Mouse (Mus musculus): ENCODE results near the gene Spag6. TPM values are rescaled to one million over a fixed set of nuclear protein-coding genes. Genes with fewer than 3 reads are reported as not detected.

Gene Spag6
- polyA plus RNA-seq, 1 experiment from 2014 or later = 0.09 TPM

DNA sequence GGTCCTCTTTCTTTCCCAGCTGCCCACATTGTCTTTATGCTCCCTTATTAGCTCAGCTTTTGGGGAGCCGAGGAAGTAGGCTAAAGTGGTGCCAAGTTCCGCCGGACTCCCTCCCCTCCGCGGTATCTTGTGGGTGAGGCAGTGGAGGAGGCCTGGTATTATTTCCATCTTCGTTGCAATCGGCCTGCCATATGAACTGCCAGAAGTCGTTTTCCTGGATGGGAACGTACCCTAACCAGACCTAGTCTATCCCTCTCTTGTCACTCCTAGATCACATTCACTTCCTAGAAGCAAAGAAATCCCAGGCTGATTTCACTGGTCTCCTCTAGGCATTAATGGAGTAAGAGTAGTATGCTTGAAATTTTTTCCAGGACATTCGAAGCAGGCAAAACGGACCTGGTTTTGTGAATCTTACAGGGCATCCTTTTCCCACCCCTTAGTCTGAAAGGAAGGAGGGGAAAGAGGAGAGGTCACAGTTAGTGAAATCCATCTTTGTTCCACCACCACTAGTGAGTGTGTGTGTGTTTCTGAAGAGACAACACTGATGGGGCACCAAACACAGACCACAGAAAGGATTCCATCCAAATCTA is 5.7 kb downstream of the Spag6 start:
- Histone ChIP-seq H3K27me3 (ENCODE audit: control insufficient read depth, insufficient read depth, low read length) (peaks cover 71% of the 10 kb centered on the region), H3K4me1 (ENCODE audit: control insufficient read depth, insufficient read depth, low read length) (no peaks in the 10 kb centered on the region), H3K9ac (ENCODE audit: low read depth, low read length) (no peak overlapping the region), H3K4me3 (ENCODE audit: low read length) (no peak overlapping the region), H3K9me3 (ENCODE audit: control insufficient read depth, low read length) (no peaks in the 10 kb centered on the region), H3K4me2 (replicated peaks; ENCODE audit: low read depth, low read length) (no peak overlapping the region), H3K27ac (ENCODE audit: low read depth, low read length) (no peak overlapping the region), H3K36me3 (ENCODE audit: control insufficient read depth, insufficient read depth, low read length) (no peaks in the 10 kb centered on the region)
- under 1% methylated on average over 11 of the region's 11 CpGs for WGBS
- no peak for ATAC-seq (ENCODE audit: low FRiP score, low TSS enrichment)

GRCm38 (mm10) chr2:18710356-18710755 is 16.5 kb downstream of the Spag6 start:
- Histone ChIP-seq H3K4me3 (ENCODE audit: low read length) (no peak overlapping the region), H3K9ac (ENCODE audit: low read depth, low read length) (no peak overlapping the region), H3K9me3 (ENCODE audit: control insufficient read depth, low read length) (no peaks in the 10 kb centered on the region), H3K27ac (ENCODE audit: low read depth, low read length) (no peak overlapping the region), H3K4me2 (replicated peaks; ENCODE audit: low read depth, low read length) (no peak overlapping the region), H3K4me1 (ENCODE audit: control insufficient read depth, insufficient read depth, low read length) (no peaks in the 10 kb centered on the region), H3K36me3 (ENCODE audit: control insufficient read depth, insufficient read depth, low read length) (no peaks in the 10 kb centered on the region), H3K27me3 (ENCODE audit: control insufficient read depth, insufficient read depth, low read length) (0 out of 2 replicates have a peak, but pooled peaks cover 1% of the 10 kb centered on the region)
- WGBS = 77% methylated on average over 3 of the region's 3 CpGs
- ATAC-seq (ENCODE audit: low FRiP score, low TSS enrichment) = no peak

DNA sequence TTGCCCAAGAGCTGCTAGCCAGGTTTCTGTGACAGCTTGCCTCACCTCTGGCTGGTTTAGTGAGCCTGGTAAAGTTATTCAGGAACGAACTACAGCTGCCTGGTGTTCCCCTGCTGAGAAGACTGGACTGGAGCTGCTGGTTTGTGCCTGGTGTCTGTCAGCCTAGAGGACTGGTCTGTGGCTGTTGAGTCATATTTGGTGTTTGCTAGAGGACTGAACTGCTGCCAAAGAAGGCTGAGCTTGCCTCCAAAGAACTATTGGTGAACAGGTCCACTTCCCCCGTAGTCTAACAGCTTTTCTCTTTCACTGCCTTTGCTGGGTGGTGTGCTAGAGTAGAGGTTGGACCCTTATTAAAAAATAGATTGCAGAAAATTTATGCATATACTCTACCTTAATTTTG is 19.2 kb downstream of the Spag6 start:
- Histone ChIP-seq H3K36me3 (ENCODE audit: control insufficient read depth, insufficient read depth, low read length) (no peaks in the 10 kb centered on the region), H3K4me3 (ENCODE audit: low read length) (no peak overlapping the region), H3K9ac (ENCODE audit: low read depth, low read length) (no peak overlapping the region), H3K27ac (ENCODE audit: low read depth, low read length) (no peak overlapping the region), H3K9me3 (ENCODE audit: control insufficient read depth, low read length) (no peaks in the 10 kb centered on the region), H3K4me2 (replicated peaks; ENCODE audit: low read depth, low read length) (no peak overlapping the region), H3K4me1 (ENCODE audit: control insufficient read depth, insufficient read depth, low read length) (no peaks in the 10 kb centered on the region), H3K27me3 (ENCODE audit: control insufficient read depth, insufficient read depth, low read length) (no peaks in the 10 kb centered on the region)
- 79% methylated on average over 2 of the region's 2 CpGs for WGBS
- ATAC-seq (ENCODE audit: low FRiP score, low TSS enrichment) = no peak

DNA sequence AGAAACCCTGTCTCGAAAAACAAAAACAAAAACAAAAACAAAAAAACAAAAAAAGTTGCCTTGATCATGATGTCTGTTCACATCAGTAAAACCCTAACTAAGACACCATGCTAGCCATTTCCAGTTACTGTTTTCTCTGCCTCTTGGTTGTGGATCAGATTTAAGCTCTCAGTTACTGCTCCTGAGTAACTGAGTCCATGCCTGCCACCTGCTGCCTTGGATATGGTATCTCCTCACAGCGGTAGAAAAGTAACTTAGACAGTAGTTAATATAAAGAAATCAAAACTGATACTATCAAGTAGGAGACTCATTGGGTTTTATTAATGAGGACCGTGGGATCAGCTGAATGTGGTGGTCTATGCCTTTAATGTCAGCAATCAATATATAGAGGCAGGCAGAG is 20.5 kb downstream of the Spag6 start:
- Histone ChIP-seq H3K4me2 (replicated peaks; ENCODE audit: low read depth, low read length) (no peak overlapping the region), H3K4me1 (ENCODE audit: control insufficient read depth, insufficient read depth, low read length) (no peaks in the 10 kb centered on the region), H3K27ac (ENCODE audit: low read depth, low read length) (no peak overlapping the region), H3K36me3 (ENCODE audit: control insufficient read depth, insufficient read depth, low read length) (no peaks in the 10 kb centered on the region), H3K4me3 (ENCODE audit: low read length) (no peak overlapping the region), H3K27me3 (ENCODE audit: control insufficient read depth, insufficient read depth, low read length) (no peaks in the 10 kb centered on the region), H3K9me3 (ENCODE audit: control insufficient read depth, low read length) (no peaks in the 10 kb centered on the region), H3K9ac (ENCODE audit: low read depth, low read length) (no peak overlapping the region)
- no peak for ATAC-seq (ENCODE audit: low FRiP score, low TSS enrichment)
- 68% methylated on average over 3 of the region's 3 CpGs for WGBS

DNA sequence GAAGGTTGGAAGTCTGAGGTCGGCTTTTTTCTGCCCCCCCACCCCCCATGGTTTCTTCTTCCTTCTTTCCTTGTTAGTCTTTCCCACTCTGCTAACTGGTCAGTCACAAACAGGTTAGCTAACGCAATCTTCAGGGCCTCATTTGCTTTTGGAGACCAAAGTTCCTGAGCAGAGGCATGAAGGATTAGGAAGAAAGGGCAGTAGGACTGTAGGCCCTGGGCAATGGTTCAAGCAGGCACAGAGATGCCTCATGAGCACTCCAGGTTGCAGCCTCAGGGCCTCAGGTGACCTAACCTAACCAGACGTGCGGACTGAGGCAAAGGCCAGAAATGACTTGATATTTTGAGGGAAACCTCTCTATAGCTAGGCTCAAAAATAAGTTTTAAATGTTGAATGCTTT is 24.7 kb downstream of the Spag6 start:
- WGBS = 88% methylated on average over 4 of the region's 4 CpGs

GRCm38 (mm10) chr2:18722208-18722830 is 28.5 kb downstream of the Spag6 start:
- Histone ChIP-seq H3K4me2 (replicated peaks; ENCODE audit: low read depth, low read length) (no peak overlapping the region), H3K27ac (ENCODE audit: low read depth, low read length) (no peak overlapping the region), H3K27me3 (ENCODE audit: control insufficient read depth, insufficient read depth, low read length) (no peaks in the 10 kb centered on the region), H3K4me1 (ENCODE audit: control insufficient read depth, insufficient read depth, low read length) (no peaks in the 10 kb centered on the region), H3K9ac (ENCODE audit: low read depth, low read length) (no peak overlapping the region), H3K36me3 (ENCODE audit: control insufficient read depth, insufficient read depth, low read length) (no peaks in the 10 kb centered on the region), H3K4me3 (ENCODE audit: low read length) (no peak overlapping the region), H3K9me3 (ENCODE audit: control insufficient read depth, low read length) (no peaks in the 10 kb centered on the region)
- WGBS = 59% methylated on average over 3 of the region's 3 CpGs
- no peak for ATAC-seq (ENCODE audit: low FRiP score, low TSS enrichment)

More for the DNA sequence above, 24.7 kb downstream of the Spag6 start:
- Histone ChIP-seq H3K4me2 (replicated peaks; ENCODE audit: low read depth, low read length) (no peak overlapping the region), H3K9ac (ENCODE audit: low read depth, low read length) (no peak overlapping the region), H3K4me1 (ENCODE audit: control insufficient read depth, insufficient read depth, low read length) (no peaks in the 10 kb centered on the region), H3K9me3 (ENCODE audit: control insufficient read depth, low read length) (no peaks in the 10 kb centered on the region), H3K36me3 (ENCODE audit: control insufficient read depth, insufficient read depth, low read length) (no peaks in the 10 kb centered on the region), H3K27me3 (ENCODE audit: control insufficient read depth, insufficient read depth, low read length) (no peaks in the 10 kb centered on the region), H3K4me3 (ENCODE audit: low read length) (no peak overlapping the region), H3K27ac (ENCODE audit: low read depth, low read length) (no peak overlapping the region)
- no peak for ATAC-seq (ENCODE audit: low FRiP score, low TSS enrichment)

- no peak overlapping the region for H3K4me2 ChIP-seq (replicated peaks; ENCODE audit: low read depth, low read length)
- H3K27me3 ChIP-seq (ENCODE audit: control insufficient read depth, insufficient read depth, low read length) = no peaks in the 10 kb centered on the region
- no peaks in the 10 kb centered on the region for H3K36me3 ChIP-seq (ENCODE audit: control insufficient read depth, insufficient read depth, low read length)
- no peak overlapping the region for H3K27ac ChIP-seq (ENCODE audit: low read depth, low read length)
- no peak overlapping the region for H3K4me3 ChIP-seq (ENCODE audit: low read length)
- 76% methylated on average over 1 of the region's 1 CpGs for WGBS
- H3K9ac ChIP-seq (ENCODE audit: low read depth, low read length) = no peak overlapping the region
- ATAC-seq (ENCODE audit: low FRiP score, low TSS enrichment) = no peak
- H3K4me1 ChIP-seq (ENCODE audit: control insufficient read depth, insufficient read depth, low read length) = no peaks in the 10 kb centered on the region
- no peaks in the 10 kb centered on the region for H3K9me3 ChIP-seq (ENCODE audit: control insufficient read depth, low read length)
Observed at GRCm38 (mm10) chr2:18724462-18724861, 30.6 kb downstream of the Spag6 start.

DNA sequence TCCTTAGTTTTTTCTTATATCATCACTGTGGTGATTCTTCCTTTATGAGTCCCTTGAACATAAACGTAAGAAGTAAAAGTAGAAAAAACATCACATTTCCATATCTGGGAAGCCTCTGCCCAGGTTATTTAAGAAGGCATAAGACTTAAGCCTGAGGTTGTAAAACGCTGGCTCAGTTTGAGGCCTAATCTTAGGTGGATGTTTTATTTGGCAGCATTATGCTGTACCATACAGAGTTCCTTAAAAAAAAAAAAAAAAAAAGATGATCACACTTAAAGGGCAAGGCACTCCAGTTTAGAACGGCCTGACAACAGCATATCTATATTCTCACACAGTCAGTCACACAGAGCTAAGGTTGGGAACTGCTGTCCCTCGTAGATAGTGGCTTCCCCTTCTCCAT is 32.0 kb downstream of the Spag6 start:
- H3K9me3 ChIP-seq (ENCODE audit: control insufficient read depth, low read length) = no peaks in the 10 kb centered on the region
- no peaks in the 10 kb centered on the region for H3K27me3 ChIP-seq (ENCODE audit: control insufficient read depth, insufficient read depth, low read length)
- no peaks in the 10 kb centered on the region for H3K36me3 ChIP-seq (ENCODE audit: control insufficient read depth, insufficient read depth, low read length)
- H3K4me3 ChIP-seq (ENCODE audit: low read length) = no peak overlapping the region
- no peak overlapping the region for H3K27ac ChIP-seq (ENCODE audit: low read depth, low read length)
- no peak for ATAC-seq (ENCODE audit: low FRiP score, low TSS enrichment)
- no peaks in the 10 kb centered on the region for H3K4me1 ChIP-seq (ENCODE audit: control insufficient read depth, insufficient read depth, low read length)
- H3K4me2 ChIP-seq (replicated peaks; ENCODE audit: low read depth, low read length) = no peak overlapping the region
- H3K9ac ChIP-seq (ENCODE audit: low read depth, low read length) = no peak overlapping the region
- 78% methylated on average over 4 of the region's 4 CpGs for WGBS

DNA sequence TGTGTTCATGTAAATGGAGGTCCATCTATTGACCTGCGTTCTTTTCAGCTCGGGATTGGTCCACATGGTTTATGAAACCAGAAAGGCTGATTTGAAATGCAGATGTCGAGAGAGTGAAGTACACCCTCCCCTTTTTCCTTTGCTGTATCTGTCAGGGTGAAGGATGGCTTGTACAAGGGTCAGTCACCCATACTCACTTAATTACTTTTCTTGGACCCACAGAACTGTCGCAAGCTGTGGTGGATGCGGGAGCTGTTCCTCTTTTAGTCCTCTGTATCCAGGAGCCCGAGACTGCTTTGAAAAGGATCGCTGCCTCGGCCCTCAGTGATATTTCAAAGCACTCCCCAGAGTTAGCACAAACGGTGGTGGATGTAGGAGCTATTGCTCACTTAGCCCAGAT is 37.9 kb downstream of the Spag6 start:
- H3K36me3 ChIP-seq (ENCODE audit: control insufficient read depth, insufficient read depth, low read length) = no peaks in the 10 kb centered on the region
- 0 out of 2 replicates have a peak overlapping the region, but pooled peaks have one; percentile 3 for H3K4me2 ChIP-seq (replicated peaks; ENCODE audit: low read depth, low read length)
- no peaks in the 10 kb centered on the region for H3K27me3 ChIP-seq (ENCODE audit: control insufficient read depth, insufficient read depth, low read length)
- H3K4me1 ChIP-seq (ENCODE audit: control insufficient read depth, insufficient read depth, low read length) = no peaks in the 10 kb centered on the region
- H3K9me3 ChIP-seq (ENCODE audit: control insufficient read depth, low read length) = no peaks in the 10 kb centered on the region
- 15% methylated on average over 9 of the region's 9 CpGs for WGBS
- no peak overlapping the region for H3K4me3 ChIP-seq (ENCODE audit: low read length)
- H3K27ac ChIP-seq (ENCODE audit: low read depth, low read length) = no peak overlapping the region
- ATAC-seq (ENCODE audit: low FRiP score, low TSS enrichment) = no peak
- no peak overlapping the region for H3K9ac ChIP-seq (ENCODE audit: low read depth, low read length)

Measured in kidney, embryonic 14.5 days (tissue).